In the genomic region with DNA sequence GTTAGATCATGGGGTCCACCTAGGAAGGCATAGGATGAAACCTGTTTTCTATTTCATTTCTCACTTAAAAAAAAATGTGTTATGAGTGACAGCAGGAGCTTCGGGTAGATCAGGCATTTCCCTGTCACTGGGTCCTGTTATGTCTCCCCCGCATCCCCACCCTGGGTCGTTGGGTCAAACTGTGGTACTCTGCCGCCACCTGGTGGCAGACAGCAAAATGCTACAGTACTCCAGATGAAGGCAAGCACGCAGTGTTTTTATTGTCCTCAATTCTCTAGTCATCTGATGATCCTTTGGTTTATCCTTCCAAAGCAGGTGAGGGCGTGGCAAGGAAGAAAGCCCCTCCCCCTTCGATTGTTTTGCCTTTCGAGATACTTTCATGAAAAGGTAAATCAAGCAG, we compare ENCODE assay signal across 7 mouse cellular contexts.
DNase-seq lines count a peak whose midpoint lies in the region; ATAC-seq and TF ChIP-seq lines count a peak whose summit lies in the region.

No protein-coding gene starts in this region.

- H3K9ac ChIP-seq in hindbrain, postnatal 0 days (replicated peaks; ENCODE audit: low read length) = no peak overlapping the region
- H3K9ac ChIP-seq in midbrain, embryonic 14.5 days (replicated peaks; ENCODE audit: low read length) = no peak overlapping the region
- no peak overlapping the region for H3K9ac ChIP-seq in stomach, embryonic 14.5 days (replicated peaks; ENCODE audit: low read depth, low read length)

- DNase-seq in WW6 (ENCODE audit: low read depth, low spot score) = peak; percentile 56
- peak; percentile 78 to 88 for DNase-seq in cerebellum, adult 18-20 months
- peak; percentile 86 for DNase-seq in hindbrain, postnatal 0 days (ENCODE audit: low spot score)
- peak; percentile 56 to 64 for DNase-seq in left cerebral cortex, postnatal 36 days (ENCODE audit: low spot score in 2 of 2)
- DNase-seq in midbrain, embryonic 14.5 days = peak; percentile 90

- no peaks in the 10 kb centered on the region for H3K36me3 ChIP-seq in hindbrain, postnatal 0 days (ENCODE audit: insufficient read depth, low read length)
- H3K36me3 ChIP-seq in midbrain, embryonic 14.5 days (ENCODE audit: control insufficient read depth, insufficient read depth, low read length) = no peaks in the 10 kb centered on the region
- H3K36me3 ChIP-seq in stomach, embryonic 14.5 days (ENCODE audit: control insufficient read depth, insufficient read depth, low read length) = no peaks in the 10 kb centered on the region

- no peaks in the 10 kb centered on the region for H3K27me3 ChIP-seq in hindbrain, postnatal 0 days (ENCODE audit: insufficient read depth, low read length)
- H3K27me3 ChIP-seq in midbrain, embryonic 14.5 days (ENCODE audit: control insufficient read depth, insufficient read depth, low read length) = no peaks in the 10 kb centered on the region
- no peaks in the 10 kb centered on the region for H3K27me3 ChIP-seq in stomach, embryonic 14.5 days (ENCODE audit: control insufficient read depth, insufficient read depth, low read length)

- TF ChIP-seq CTCF in hindbrain, postnatal 0 days (IDR thresholded peaks at IDR 0.05; ENCODE audit: low read depth) = peak; percentile 99

- no peak overlapping the region for H3K4me2 ChIP-seq in hindbrain, postnatal 0 days (ENCODE audit: low read depth, low read length)
- no peak overlapping the region for H3K4me2 ChIP-seq in midbrain, embryonic 14.5 days (ENCODE audit: low read length)
- no peak overlapping the region for H3K4me2 ChIP-seq in stomach, embryonic 14.5 days (replicated peaks; ENCODE audit: low read depth, low read length)

- 2% methylated on average over 8 of the region's 8 CpGs for WGBS in hindbrain, postnatal 0 days
- WGBS in midbrain, embryonic 14.5 days = 3% methylated on average over 8 of the region's 8 CpGs
- 3% methylated on average over 8 of the region's 8 CpGs for WGBS in stomach, embryonic 14.5 days

- no peak overlapping the region for H3K4me3 ChIP-seq in hindbrain, postnatal 0 days (ENCODE audit: low read length)
- no peak overlapping the region for H3K4me3 ChIP-seq in midbrain, embryonic 14.5 days (replicated peaks; ENCODE audit: low read depth, low read length)
- no peak overlapping the region for H3K4me3 ChIP-seq in stomach, embryonic 14.5 days (ENCODE audit: low read depth, low read length)

- no peaks in the 10 kb centered on the region for H3K9me3 ChIP-seq in hindbrain, postnatal 0 days (ENCODE audit: low read length)
- no peaks in the 10 kb centered on the region for H3K9me3 ChIP-seq in midbrain, embryonic 14.5 days (ENCODE audit: control insufficient read depth, low read length)
- no peaks in the 10 kb centered on the region for H3K9me3 ChIP-seq in stomach, embryonic 14.5 days (ENCODE audit: control insufficient read depth, low read depth, low read length)

- ATAC-seq in frontal cortex, adult (ENCODE audit: low TSS enrichment) = peak; percentile 86
- ATAC-seq in hindbrain, postnatal 0 days = peak; percentile 83
- ATAC-seq in midbrain, embryonic 14.5 days (ENCODE audit: low FRiP score, low TSS enrichment) = peak; percentile 77
- 0 out of 2 replicates have a peak, but pooled peaks have one; percentile 23 for ATAC-seq in stomach, embryonic 14.5 days (ENCODE audit: insufficient number of reproducible peaks, insufficient read depth, low FRiP score, low read depth)

- H3K4me1 ChIP-seq in hindbrain, postnatal 0 days (ENCODE audit: insufficient read depth, low read length) = peaks cover 3% of the 10 kb centered on the region
- H3K4me1 ChIP-seq in midbrain, embryonic 14.5 days (ENCODE audit: control insufficient read depth, insufficient read depth, low read length) = peaks cover 15% of the 10 kb centered on the region
- H3K4me1 ChIP-seq in stomach, embryonic 14.5 days (ENCODE audit: control insufficient read depth, insufficient read depth, low read length) = no peaks in the 10 kb centered on the region

- intact Hi-C loops in left cerebral cortex, postnatal 36 days (cut with DNase I) = loop anchor here (1.0 to 5.0 kb wide), 4 partner anchors 101 to 664 kb away; partner anchors contain the start of gene Apba1

- no peak overlapping the region for H3K27ac ChIP-seq in hindbrain, postnatal 0 days
- H3K27ac ChIP-seq in midbrain, embryonic 14.5 days (replicated peaks; ENCODE audit: low read depth, low read length) = no peak overlapping the region
- H3K27ac ChIP-seq in stomach, embryonic 14.5 days (ENCODE audit: low read length) = no peak overlapping the region

Comparison
In these comparisons a context has a peak if more than half of its experiments do, and no peak if none do; other contexts are left out.
1. ATAC-seq: peak in every context shown above with its lines; median percentile 86 in frontal cortex, adult; 83 in hindbrain, postnatal 0 days; 77 in midbrain, embryonic 14.5 days; 23 in stomach, embryonic 14.5 days.